Mouse (Mus musculus): ENCODE data around the gene Ppp1cb.

DNA sequence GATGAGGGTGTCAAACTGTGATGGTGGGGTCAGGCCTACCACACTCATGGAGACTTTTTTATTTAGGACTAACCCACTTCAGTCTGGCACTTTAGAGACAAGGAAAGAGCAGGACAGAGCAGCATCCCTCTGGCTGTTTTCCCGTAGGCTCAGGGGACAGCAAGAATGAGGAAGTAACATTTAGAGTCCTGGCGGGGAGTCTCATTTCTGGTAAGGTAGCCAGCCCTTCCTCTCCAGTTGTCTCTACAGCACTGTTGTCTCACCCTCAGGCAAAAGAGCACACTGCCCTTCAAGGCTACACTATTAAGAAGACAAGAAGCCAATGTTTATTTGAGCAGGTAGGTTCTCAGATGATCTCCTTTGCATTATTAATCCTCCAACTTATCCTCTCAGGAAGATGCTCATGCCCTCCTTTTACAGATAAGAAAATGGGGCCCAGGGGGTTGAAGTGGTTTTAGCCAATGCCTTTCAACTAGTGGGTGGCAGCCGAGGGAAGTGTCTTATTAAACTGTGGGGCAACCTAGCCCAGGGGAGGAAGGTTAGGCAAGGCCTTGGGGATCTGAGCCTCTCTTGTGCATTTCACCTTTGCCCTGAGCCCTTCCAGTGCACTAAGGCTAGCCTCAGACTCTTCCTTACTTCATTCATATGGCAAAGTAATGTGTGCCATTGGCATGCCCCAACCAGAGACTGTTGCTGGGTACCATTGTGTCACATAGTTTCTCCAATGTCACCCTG, 47.5 kb upstream of the Ppp1cb start:
- TF ChIP-seq CTCF (conservative IDR thresholded peaks at IDR 0.05; ENCODE audit: low read length) (no peak), NANOG (IDR thresholded peaks at IDR 0.05; ENCODE audit: borderline replicate concordance, low read length) (no peak), POU5F1 (IDR thresholded peaks at IDR 0.05; ENCODE audit: borderline replicate concordance, low read length) (no peak)
